Mouse (Mus musculus): ENCODE data around the gene Dpysl5.
A peak's percentile ranks its signal among the peaks of the same experiment; 100 is the strongest.
"Not testable (repeated sequence)": the region's sequence is repeated elsewhere in the genome, so short reads cannot be mapped to it uniquely, and the experiment has no call there.

Dpysl5 gene

DNA sequence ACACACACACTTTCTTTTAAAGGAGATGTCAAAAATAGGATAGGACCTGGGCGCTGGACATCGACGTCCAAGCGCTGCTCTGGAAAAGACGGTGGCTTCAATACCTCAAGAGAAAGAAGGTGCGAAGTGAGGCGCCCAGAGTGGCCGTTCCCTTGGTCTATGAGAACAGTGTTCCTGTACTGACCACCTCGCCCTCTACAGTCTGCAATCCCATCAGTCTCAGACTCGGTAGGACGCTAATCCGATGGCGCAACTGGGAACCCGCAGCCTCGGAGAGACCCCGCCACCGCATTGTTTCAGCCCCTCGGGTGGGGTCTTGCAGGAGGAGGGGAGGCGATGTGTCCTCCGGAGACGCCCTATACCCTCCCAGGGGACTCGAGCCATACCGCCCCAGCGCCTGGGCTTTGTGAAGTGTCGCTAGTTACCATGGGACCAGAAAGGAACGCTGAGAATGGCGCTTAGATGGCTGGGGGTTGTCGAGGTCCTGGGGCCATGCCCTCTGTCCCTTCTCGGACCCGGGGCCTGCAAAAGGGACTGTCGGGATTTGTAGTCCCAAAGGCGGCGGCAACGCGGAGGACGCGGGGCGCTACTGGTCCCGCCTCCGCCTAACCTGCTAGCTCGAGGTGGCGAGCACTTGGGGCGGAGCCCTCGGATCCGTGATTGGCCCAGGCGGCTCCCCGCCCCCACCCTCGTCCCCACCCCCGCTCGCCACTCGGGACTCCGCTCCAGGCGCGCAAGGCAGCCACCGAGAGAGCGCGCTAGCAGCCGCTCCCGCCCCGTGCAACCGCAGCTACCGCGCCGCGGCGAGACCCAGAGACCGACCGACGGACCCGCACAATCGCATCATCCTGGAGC lies at the start of gene Dpysl5:
Dpysl5 (plus strand) TSS at position 418 of the 855 bp plus-strand sequence.
- DNase-seq (ENCODE audit: low spot score in 2 of 2), result peak in 1 of 2 experiments; percentile 15

DNA sequence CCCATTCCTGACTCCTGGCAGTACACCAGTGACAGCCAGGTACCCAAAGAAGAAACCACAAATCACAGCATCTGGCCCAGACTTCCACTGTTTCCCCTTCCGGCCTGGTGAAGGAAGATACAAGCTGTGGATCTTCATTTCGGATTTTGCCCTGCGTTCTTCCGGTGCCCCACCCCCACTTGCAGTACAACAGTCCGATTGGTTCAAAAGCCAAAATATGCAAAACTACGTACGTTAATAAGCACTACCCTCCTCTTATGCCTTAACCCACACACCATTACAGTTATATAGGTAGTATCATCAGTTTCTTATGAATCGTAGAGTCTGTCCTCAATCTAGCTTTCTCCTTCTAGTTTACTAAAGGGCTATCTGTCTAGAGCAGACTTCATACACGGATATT lies 46.0 kb upstream of the Dpysl5 start:
- no peak for DNase-seq (ENCODE audit: low spot score in 2 of 2)

DNA sequence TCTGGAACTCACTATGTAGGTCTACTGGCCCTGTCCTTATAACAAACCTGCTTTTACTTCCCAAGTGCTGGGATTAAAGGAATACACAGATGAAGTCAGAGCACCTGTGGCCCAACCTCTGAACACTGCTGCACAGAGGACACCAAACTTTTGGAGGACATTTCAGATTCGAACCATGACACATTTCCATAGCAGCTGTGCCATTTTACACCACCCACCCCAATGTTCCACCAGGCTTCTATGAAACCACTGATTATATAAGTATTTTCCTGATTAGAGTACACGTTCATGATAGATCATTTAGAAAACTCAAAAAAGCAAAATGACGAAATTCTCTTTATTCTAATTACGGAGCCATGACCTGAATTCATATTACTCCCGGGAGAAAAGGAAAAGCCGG lies 45.4 kb upstream of the Dpysl5 start:
- no peak for DNase-seq (ENCODE audit: low spot score in 2 of 2)

DNA sequence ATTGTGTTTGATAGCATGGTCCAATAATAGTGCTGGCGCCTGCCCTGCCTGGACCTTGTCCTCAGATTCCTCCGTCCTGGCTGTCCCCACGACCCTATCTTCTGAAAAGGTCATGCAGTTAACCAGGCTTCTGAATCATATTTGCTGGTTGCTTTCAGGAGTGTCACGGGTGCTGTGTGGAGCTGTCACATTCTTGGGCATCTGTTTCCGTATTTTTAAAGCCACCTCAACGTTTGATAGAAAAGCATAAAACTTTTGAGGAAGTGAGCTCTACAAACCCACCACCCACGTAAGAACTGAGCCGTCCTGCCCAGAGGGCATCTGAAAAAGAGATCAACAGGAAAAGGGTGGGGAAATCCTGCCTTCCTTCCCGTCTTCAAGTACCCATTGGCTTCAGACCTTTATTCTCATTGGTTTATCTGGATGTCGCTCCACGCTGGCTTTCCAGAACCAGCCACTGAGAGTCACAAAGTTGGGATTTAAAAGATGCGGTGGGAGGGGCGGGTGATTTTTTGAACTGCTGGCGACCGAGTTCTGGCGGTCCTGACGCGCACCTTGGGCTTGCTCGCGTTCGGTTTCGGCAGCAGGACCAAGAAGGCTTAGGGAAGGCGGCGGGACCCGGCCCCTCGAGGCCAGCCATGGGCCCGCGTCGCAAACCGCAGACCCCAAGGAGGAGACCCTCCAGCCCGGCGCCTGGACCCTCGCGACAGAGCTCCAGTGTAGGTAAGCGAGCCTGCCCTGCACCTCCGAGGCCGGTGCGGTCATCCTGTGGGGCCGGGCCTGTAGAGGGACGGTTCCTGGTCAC lies 44.8 kb upstream of the Dpysl5 start, which contains the start of gene Cenpa:
Cenpa (plus strand) TSS at position 387 of the 805 bp plus-strand sequence.
- peak; percentile 73 to 79 for DNase-seq (ENCODE audit: low spot score in 2 of 2)

DNA sequence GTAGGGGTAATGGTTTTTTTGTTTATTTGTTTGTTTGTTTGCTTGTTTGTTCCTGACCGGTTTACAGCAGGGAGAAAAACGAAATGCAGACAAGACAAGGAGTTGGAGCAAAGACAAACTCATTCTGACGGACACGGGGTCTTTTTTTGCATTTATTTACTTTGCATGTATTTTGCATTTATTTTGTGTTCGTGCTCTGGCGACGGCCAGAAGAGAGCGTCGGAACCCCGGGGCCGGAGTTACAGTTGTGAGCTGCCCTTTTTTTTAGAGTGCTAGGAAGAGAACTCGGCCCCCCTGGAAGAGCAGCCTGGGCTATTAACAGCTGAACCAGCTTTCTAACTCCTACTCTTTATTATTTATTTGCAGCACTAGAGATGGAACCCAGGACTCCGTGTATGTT lies 44.1 kb upstream of the Dpysl5 start:
- DNase-seq (ENCODE audit: low spot score in 2 of 2), result no peak

DNA sequence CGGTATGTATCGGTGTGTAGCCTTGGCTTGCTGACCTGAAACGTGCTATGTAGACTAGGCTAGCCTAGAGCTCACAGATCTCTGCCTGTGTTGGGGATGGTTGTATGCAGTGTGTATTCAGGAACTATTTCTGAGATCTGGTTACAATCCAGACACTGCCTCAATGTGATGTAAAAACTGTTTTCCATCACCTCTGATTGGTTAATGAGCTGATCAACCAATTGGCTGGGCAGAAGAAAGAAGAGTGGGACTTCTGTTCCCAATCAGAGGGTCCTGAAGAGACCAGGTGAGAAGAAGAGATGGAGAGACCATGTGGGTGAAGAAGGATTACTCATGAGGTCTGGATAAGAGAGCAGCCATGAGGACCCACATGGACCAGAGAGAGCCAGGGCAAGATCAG lies 43.7 kb upstream of the Dpysl5 start:
- no peak for DNase-seq (ENCODE audit: low spot score in 2 of 2)

DNA sequence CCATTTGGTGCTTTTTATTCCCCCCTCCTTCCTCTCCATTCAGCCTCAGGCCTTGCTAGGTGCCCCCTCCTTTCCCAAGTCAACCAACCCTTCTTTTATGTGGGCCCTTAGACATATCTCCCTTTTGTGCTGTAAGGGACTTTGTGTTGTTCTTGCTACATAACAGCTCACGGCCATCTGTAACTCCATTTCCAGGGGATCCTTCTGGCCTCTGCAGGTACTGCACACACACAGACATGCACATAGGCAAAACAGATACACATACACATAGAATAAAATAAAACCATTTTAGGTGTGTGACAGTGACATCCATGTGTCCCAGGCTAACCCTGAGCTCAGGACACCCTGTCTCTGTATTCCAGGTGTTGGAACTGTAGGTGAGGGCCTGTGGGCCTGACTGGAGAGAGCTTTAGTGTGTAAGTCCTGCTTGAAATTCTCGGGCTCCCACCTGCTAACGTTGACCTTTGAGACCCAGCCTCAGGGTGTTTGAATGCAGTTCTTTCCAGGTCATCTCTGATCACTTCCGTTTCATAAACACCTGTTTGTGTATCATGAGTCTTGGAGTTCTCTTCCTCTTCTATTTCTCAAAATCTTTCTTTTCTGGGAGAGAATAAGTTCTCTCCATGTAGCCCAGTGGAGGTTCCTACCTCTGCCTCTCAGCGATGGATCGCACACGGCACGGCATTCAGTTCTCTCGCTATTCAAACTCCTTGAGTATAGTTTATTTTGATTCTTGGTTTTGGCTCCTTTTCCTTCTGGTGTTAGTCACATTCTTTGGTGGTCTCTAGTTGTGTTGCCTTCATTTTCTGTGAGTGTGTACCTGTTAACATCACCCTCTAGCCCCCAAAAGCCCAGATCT lies 42.5 kb upstream of the Dpysl5 start:
- DNase-seq (ENCODE audit: low spot score in 2 of 2), result no peak

DNA sequence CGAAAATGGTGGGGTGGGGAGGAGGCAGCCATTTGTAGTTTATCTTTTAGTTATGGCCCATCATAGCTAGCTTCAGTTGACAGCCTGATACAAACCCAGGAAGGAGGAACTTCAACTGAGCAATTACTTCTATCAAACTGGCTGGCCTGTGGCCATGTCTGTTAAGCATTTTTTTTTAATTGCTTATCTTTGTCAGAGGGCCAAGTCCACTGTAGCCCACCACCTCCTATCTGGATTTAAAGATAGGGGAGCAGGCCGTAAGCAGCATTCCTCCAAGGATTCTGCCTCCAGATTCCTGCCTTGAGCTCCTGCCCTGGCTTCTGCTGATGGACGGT lies 41.9 kb upstream of the Dpysl5 start:
- DNase-seq (ENCODE audit: low spot score in 2 of 2), result no peak

DNA sequence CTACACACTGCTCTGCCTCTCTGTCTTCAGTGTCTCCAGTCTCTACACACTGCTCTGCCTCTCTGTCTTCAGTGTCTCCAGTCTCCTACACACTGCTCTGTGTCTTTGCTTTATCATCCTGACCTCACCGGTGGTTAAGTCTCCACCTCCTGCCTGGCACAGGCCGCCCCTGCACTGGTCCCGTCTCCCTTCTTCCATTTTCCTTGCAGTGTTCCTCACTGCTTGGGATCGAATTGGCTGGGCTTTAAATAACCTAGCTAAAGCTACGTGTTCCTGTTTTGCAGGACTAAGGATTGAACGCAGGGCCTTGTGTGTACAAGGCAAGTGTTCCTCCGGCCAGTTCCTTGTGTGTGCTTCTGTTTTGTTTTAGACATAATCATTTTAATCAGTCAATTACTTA lies 41.3 kb upstream of the Dpysl5 start:
- no peak for DNase-seq (ENCODE audit: low spot score in 2 of 2)

DNA sequence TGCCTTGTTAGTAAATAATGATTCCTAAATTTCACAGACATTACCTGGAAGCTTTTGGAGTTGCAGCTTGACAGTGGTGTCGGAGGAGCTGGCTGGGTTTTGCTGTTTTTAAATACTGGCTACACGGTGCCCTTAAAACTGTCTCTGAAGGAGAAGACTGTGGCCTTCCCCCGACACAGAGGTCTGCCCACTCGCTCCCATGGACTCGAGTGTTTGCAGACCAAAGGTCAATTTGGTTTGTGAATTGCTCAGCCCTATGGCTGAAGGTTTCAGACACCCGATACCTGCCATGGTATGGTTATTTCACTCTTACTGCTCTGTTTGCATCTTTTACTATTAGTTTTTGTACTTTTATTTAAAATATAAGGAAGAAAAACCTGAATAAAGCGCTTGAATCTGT lies 37.4 kb upstream of the Dpysl5 start:
- no peak for DNase-seq (ENCODE audit: low spot score in 2 of 2)

DNA sequence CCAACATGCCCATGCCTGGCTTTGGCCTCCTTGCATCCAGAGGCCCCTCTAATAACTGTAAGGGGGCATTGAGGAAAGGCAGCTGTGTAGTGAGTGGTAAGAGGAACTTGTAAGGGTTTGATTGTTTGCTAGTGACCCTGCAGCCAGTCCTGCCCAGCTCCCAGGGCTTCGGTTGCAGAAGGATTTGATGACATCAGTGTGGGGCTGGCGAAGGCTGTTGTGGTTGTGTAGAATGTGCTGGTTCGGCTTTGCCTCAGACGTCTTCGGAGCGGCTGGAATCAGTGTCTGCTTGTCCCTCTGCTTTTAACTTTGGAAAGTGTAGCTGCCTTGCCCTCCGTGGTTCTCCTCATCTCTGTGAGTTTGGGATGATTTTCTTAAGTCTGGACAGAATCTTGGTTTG lies 34.6 kb upstream of the Dpysl5 start:
- DNase-seq (ENCODE audit: low spot score in 2 of 2), result no peak

DNA sequence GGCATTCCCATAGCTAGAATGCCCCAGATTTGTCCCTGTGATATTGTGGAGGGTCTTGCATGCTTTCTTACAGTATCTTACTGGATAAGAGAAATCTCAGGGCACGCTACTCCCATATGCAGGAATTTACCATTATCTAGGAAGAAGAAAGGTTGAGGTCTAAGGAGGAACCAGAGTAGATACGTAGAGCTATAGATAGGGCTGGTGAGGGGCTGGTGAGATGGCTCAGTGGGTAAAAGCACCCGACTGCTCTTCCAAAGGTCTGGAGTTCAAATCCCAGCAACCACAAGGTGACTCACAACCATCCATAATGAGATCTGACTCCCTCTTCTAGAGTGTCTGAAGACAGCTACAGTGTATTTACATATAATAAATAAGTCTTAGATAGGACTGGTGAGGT lies 33.3 kb upstream of the Dpysl5 start:
- not testable (repeated sequence) for DNase-seq (ENCODE audit: low spot score in 2 of 2)

DNA sequence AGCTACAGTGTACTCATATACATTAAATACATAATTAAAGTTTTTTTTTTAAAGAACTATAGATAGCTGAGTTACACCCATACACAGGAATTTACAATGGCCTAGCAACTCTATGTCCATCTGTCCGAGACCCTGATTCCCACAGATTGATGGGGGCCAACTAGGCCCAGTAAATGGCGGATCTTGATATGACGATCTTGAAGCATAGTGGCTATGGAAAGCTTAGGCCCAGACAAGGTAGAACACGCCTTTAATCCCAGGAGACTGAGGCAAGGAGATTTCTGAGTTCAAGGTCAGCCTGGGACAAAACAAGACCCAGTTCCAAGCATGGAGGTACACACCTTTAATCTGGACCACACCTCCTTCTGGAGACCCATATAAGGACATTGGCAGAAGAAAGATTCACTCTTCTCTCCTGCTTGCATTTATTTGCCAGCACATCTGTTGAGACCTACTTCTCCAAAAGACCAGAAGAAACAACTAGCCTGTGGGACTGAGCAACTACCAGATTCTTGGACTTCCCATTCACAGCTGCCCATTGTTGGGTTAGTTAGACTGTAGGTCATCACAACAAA lies 32.6 kb upstream of the Dpysl5 start:
- no peak for DNase-seq (ENCODE audit: low spot score in 2 of 2)

DNA sequence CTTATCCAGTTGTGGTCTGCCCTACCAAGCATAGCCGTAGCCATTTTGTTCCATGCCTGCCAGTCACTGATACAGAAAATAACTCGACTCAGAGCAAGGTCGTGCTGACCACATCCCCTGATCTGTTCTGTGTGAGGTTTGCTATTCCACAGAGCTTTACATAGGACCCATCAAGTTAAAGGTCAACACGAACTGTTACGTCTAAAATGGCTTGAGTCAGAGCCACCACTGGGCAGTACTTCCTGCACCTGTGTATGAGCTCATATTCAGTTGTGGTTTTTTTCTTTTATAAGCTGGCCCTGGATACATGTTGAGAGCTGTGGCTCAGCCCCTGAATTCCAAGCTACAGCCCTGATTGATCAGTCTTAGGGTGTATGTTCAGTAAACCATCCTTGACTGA lies 31.8 kb upstream of the Dpysl5 start:
- no peak for DNase-seq (ENCODE audit: low spot score in 2 of 2)

DNA sequence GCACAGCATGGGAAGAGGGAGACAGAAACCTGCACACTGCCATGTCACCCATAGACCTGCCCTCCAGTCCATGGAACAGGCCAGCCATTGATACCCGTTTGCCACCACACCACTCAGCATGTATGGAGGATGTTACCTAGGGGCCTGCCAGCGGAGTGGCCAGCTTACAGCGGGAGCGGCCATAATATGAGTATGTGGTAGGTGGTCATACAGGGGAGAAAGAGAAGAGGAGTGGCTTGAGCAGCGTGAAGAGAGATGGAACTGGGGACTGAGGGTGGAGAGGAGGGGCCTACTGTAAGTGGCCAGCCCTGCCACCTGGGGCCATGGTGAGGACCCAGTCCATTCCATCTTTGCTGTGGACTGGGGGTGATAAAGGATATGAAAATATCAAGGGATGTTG lies 29.4 kb upstream of the Dpysl5 start:
- no peak for DNase-seq (ENCODE audit: low spot score in 2 of 2)

DNA sequence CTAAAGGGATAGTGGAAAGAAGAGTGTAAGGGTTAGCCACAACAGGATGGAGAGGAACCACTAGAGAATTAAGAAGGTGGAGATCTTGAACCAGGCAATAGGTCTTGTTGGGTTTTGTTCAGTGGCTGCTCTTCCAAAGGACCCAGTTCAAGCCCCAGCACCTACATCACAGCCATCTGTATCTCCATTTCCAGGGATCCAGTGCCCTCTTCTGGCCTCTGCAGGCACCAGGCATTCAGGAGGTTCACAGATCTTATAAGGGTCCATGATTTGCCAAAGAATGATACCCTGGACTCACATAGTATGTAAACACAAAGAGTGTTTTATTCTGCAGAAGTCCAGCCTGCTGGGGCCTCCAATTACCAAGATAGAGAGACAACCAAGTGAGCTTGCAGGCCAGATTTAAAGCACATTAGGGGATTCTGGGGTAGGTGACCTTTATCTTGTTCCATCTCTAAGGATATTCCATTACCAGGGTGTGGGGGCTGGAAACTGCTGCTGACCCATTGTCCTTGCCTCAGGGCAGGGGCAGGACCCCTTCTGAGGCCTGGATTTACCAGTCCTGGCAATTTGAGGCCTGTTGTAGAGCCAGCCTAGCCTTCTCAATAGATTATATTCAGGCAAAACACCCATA lies 28.3 kb upstream of the Dpysl5 start:
- DNase-seq (ENCODE audit: low spot score in 2 of 2), result no peak

DNA sequence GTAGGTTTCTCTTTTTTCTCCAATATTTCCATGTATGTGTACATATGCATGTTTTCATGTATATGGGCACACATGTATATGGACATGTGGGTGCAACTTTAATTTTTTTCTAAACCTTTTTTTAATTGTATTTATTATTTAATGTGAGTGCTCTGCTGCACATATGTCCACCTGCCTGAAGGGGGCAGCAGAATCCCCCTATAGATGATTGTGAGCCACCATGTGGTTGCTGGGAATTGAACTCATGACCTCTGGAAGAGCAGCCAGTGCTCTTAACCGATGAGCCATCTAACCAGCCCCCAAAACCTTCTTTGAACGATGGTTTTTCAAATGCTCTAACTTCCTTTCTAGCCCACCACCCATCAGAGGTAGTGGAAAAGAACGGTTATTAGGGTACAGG lies 27.4 kb upstream of the Dpysl5 start:
- no peak for DNase-seq (ENCODE audit: low spot score in 2 of 2)

DNA sequence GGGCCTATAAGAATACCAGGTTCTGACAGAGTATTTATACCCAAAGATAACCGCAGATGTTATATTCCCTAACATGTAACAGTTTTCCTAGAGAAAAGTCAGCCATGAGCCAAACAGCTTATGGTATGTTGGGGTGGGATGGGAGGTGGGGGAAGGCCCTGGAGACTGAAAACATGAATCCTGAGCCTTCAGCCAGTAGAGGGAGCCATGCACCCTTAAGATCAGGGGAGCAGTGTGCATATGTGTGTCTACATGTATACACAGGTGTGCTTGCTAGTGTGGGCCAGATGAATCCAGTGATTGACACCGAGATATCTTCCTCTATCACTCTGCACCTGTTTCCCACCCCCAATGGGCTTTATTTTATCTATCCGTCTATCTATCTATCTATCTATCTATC lies 24.6 kb upstream of the Dpysl5 start:
- no peak for DNase-seq (ENCODE audit: low spot score in 2 of 2)

DNA sequence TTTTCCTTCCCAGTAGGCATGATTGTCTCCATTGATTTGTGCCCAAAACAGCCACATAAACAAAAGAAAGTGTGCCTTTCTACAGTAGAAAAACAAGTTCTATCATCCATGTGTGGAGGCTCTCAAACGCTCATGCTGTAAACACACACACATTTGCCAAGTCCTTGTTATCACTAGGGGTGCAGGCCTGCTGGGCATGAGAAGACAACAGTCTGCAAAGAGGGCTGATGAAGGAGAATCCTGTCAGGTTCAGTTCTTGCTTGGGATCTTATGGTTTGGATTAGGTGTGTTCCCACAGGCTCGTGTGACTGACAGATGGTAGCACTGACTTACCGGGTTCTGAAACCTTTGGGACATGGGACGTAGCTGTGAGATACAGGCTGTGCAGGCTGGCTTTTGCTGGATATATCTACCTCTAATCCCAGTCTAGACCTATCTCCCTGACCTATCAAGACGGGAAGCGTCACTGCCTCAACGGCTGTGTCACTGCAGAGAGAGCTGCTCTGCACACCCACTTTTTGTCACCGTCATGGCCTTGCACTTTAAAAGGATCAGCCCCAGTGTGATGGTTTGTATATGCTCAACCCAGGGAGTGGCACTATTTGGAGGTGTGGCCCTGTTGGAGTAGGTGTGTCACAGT lies 10.9 kb upstream of the Dpysl5 start:
- no peak for DNase-seq (ENCODE audit: low spot score in 2 of 2)

DNA sequence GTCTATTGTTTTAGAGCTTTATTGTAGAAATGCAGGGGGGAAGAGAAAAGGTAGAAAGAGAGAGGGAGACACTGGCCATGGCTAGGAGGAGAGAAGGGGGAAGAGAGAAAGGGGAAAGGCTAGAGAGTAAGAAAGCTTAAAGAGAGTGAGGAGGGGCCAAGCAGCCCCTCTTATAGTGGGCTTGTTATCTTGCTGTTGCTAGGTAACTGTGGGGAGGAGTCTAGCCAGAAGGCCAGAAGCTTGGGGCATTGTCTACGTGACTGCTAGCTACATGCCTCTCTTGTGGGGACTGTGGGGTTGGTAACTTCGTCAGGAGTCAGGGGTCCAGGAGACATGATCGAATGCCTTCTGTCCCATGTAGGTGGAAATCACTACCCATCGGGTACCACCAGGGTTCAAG lies 10.0 kb upstream of the Dpysl5 start:
- not testable (repeated sequence) for DNase-seq (ENCODE audit: low spot score in 2 of 2)

DNA sequence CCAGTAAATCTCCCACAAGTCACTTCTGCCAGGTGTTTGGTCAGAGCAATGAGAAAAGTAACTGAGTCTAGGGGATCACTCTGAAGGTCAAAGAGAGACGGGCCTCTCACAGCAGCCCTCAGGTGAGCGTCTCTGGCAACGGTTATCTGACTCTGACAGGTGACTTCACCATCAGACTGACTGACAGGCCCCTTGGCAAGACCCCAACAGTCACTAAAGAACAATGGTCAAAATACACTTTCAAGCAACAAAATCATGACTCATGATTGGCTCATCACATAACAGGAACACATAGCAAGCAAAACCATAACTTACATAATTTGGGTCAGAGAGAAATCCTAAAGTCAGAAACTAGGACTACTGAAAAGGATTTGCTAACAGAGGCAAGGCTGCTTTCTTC lies 9.5 kb upstream of the Dpysl5 start:
- DNase-seq (ENCODE audit: low spot score in 2 of 2), result no peak
